Comparison of ENCODE assay signal across 24 mouse cellular contexts in genomic region chr3:131117352-131117751, GRCm38 (mm10). TPM values are rescaled to one million over a fixed set of nuclear protein-coding genes. Genes with fewer than 3 reads are reported as not detected.
DNase-seq lines count a peak whose midpoint lies in the region; ATAC-seq and TF ChIP-seq lines count a peak whose summit lies in the region.
"Had no signal": no experiment of that assay in that cellular context is flagged by ENCODE, and none has a peak within 500 bp of the region (broad histone marks: within the 10 kb centered on the region; RNA-seq: fewer than 3 reads in every experiment).

No protein-coding gene starts in this region.

- no peaks in the 10 kb centered on the region for H3K9me3 ChIP-seq in limb, embryonic 13.5 days
- no peaks in the 10 kb centered on the region for H3K9me3 ChIP-seq in limb, embryonic 10.5 days (replicated peaks)
- no peaks in the 10 kb centered on the region for H3K9me3 ChIP-seq in E14TG2a.4 (ENCODE audit: low read length)
- no peaks in the 10 kb centered on the region for H3K9me3 ChIP-seq in hindbrain, embryonic 13.5 days
- H3K9me3 ChIP-seq: forebrain, embryonic 15.5 days; limb, embryonic 15.5 days; neural tube, embryonic 12.5 days had no signal

- H3K9ac ChIP-seq in limb, embryonic 13.5 days, result no peak overlapping the region
- H3K9ac ChIP-seq in hindbrain, embryonic 13.5 days, result no peak overlapping the region
- H3K9ac ChIP-seq: forebrain, embryonic 15.5 days; limb, embryonic 15.5 days; liver, embryonic 14.5 days; lung, embryonic 14.5 days; neural tube, embryonic 12.5 days had no signal

- peaks cover 41% of the 10 kb centered on the region for H3K4me1 ChIP-seq in limb, embryonic 13.5 days
- peaks cover 50% of the 10 kb centered on the region for H3K4me1 ChIP-seq in limb, embryonic 10.5 days
- peaks cover 76% of the 10 kb centered on the region for H3K4me1 ChIP-seq in E14TG2a.4 (replicated peaks; ENCODE audit: low read depth, low read length)
- peaks cover 5% of the 10 kb centered on the region for H3K4me1 ChIP-seq in hindbrain, embryonic 13.5 days (replicated peaks)

- H3K4me2 ChIP-seq in limb, embryonic 13.5 days (replicated peaks), result 0 out of 2 replicates have a peak overlapping the region, but pooled peaks have one; percentile 4
- no peak overlapping the region for H3K4me2 ChIP-seq in hindbrain, embryonic 13.5 days
- H3K4me2 ChIP-seq: forebrain, embryonic 15.5 days; heart, embryonic 11.5 days; limb, embryonic 15.5 days; lung, embryonic 14.5 days; neural tube, embryonic 12.5 days had no signal

- H3K4me3 ChIP-seq in limb, embryonic 13.5 days, result no peak overlapping the region
- no peak overlapping the region for H3K4me3 ChIP-seq in limb, embryonic 10.5 days
- peak overlapping the region; percentile 20; the same call in 1 of the 2 replicates for H3K4me3 ChIP-seq in E14TG2a.4 (replicated peaks; ENCODE audit: low read length)
- no peak overlapping the region for H3K4me3 ChIP-seq in hindbrain, embryonic 13.5 days
- H3K4me3 ChIP-seq: forebrain, embryonic 15.5 days; limb, embryonic 15.5 days; megakaryocyte, embryonic 14.5 days; neural tube, embryonic 12.5 days had no signal

- WGBS in limb, embryonic 13.5 days, result 79% methylated on average over 15 of the region's 15 CpGs
- 83% methylated on average over 15 of the region's 15 CpGs for WGBS in limb, embryonic 10.5 days
- WGBS in hindbrain, embryonic 13.5 days, result 93% methylated on average over 15 of the region's 15 CpGs

- TF ChIP-seq CTCF in E14TG2a.4 (conservative IDR thresholded peaks at IDR 0.05; ENCODE audit: low read length), result no peak

- H3K27ac ChIP-seq in limb, embryonic 13.5 days, result no peak overlapping the region
- no peak overlapping the region for H3K27ac ChIP-seq in limb, embryonic 10.5 days
- H3K27ac ChIP-seq in hindbrain, embryonic 13.5 days, result no peak overlapping the region
- H3K27ac ChIP-seq: forebrain, embryonic 15.5 days; limb, embryonic 15.5 days; liver, embryonic 14.5 days; neural tube, embryonic 12.5 days had no signal

- H3K36me3 ChIP-seq in limb, embryonic 13.5 days, result peaks cover 26% of the 10 kb centered on the region
- H3K36me3 ChIP-seq in limb, embryonic 10.5 days, result peaks cover 80% of the 10 kb centered on the region
- peaks cover 76% of the 10 kb centered on the region for H3K36me3 ChIP-seq in E14TG2a.4 (ENCODE audit: insufficient read depth, low read length)
- no peaks in the 10 kb centered on the region for H3K36me3 ChIP-seq in hindbrain, embryonic 13.5 days
- H3K36me3 ChIP-seq: forebrain, embryonic 15.5 days; limb, embryonic 15.5 days; neural tube, embryonic 12.5 days had no signal

- no peak for ATAC-seq in limb, embryonic 13.5 days (ENCODE audit: low FRiP score, low read depth)
- ATAC-seq in inflammation-experienced regulatory T-cells, adult 6 months, result peak; percentile 21
- no peak for ATAC-seq in megakaryocyte progenitor cell, adult 5-6 weeks (replicated peaks; ENCODE audit: poor library complexity)
- no peak for ATAC-seq in hindbrain, embryonic 13.5 days (ENCODE audit: low FRiP score)
- ATAC-seq: forebrain, embryonic 15.5 days had no signal

- H3K27me3 ChIP-seq in limb, embryonic 13.5 days, result 0 out of 2 replicates have a peak, but pooled peaks cover 2% of the 10 kb centered on the region
- H3K27me3 ChIP-seq in limb, embryonic 10.5 days (ENCODE audit: low read depth, poor library complexity, severe bottlenecking), result no peaks in the 10 kb centered on the region
- H3K27me3 ChIP-seq in E14TG2a.4 (ENCODE audit: insufficient read depth, low read length), result peaks cover 18% of the 10 kb centered on the region
- peaks cover 32% of the 10 kb centered on the region for H3K27me3 ChIP-seq in hindbrain, embryonic 13.5 days
- H3K27me3 ChIP-seq: limb, embryonic 15.5 days had no signal

- no peak for DNase-seq in limb, embryonic 10.5 days (ENCODE audit: low spot score)
- DNase-seq in CD4-positive helper T cell, adult 2 months (ENCODE audit: low read depth, low spot score), result peak; percentile 81
- no peak for DNase-seq in kidney, adult 11 months
- DNase-seq: cerebellum, adult 11 months; cerebellum, postnatal 10 days; gastrocnemius, postnatal 10 days; heart, adult 11 months; heart, postnatal 10 days; kidney, adult 18-20 months; kidney, postnatal 4 days; layer of hippocampus, adult 9-11 months; lung, embryonic 14.5 days; right cerebral cortex, postnatal 4 days had no signal

RNA-seq across cellular contexts. Expression of gene Lef1, which starts 7.1 kb away (rescaled TPM):
- 47.9 and 52.0 TPM in 2 replicates for polyA plus RNA-seq in limb, embryonic 13.5 days (2015; fragmentation: Nextera tagmentation; extraction: Ambion mirVana)
- polyA plus RNA-seq in limb, embryonic 10.5 days (2016; fragmentation: Nextera tagmentation; extraction: Ambion mirVana), result 60.1 and 76.1 TPM in 2 replicates
- 100 to 1,000 TPM; 103 to 195 (median 174) TPM for polyA plus RNA-seq in inflammation-experienced regulatory T-cells, adult 6 months (2017; shearing (Covaris generic))
- total RNA-seq in megakaryocyte progenitor cell, adult 5-6 weeks (2015), result 0.64 TPM in 1 of 2 replicates, not detected in the other
- total RNA-seq in megakaryocyte progenitor cell, adult 5-6 weeks (2017), result 0.37 TPM in 1 of 2 replicates, not detected in the other
- 13.5 and 13.6 TPM in 2 replicates for polyA plus RNA-seq in hindbrain, embryonic 13.5 days (2015; fragmentation: Nextera tagmentation; extraction: Ambion mirVana)
